Mouse (Mus musculus) limb, embryonic 11.5 days (tissue): ENCODE measurements around the gene Cpeb3. TPM values are rescaled to one million over a fixed set of nuclear protein-coding genes. Genes with fewer than 3 reads are reported as not detected.

ENCODE experiments used
- ATAC-seq: fragments of 200-750 bp; cut with Nextera tagmentation; 2 replicates; pipeline ENCODE4 v1.8.0; 2017; ENCODE audit warnings: low read depth; ENCODE audit not compliant: insufficient number of reproducible peaks, low FRiP score, low TSS enrichment
- DNase-seq: peaks from one replicate; pipeline ENCODE4 v3.0.0-alpha.2; 2015; ENCODE audit warnings: low spot score
- H3K27ac ChIP-seq: fragments of 300-500 bp; sonication (generic); replicated peaks from 2 replicates; pipeline ENCODE4 v1.5.1; 2014; ENCODE audit warnings: low read depth, mild to moderate bottlenecking, low read length
- H3K27me3 ChIP-seq: fragments of 300-500 bp; sonication (generic); 2 replicates; pipeline ENCODE4 v1.6.1; 2014; ENCODE audit warnings: mild to moderate bottlenecking, low read length, mixed read lengths; ENCODE audit not compliant: control insufficient read depth, insufficient read depth
- H3K36me3 ChIP-seq: fragments of 300-500 bp; sonication (generic); 2 replicates; pipeline ENCODE4 v1.6.1; 2014; ENCODE audit warnings: mild to moderate bottlenecking, low read length, moderate library complexity, mixed read lengths; ENCODE audit not compliant: control insufficient read depth, insufficient read depth
- H3K4me1 ChIP-seq: fragments of 300-500 bp; sonication (generic); 2 replicates; pipeline ENCODE4 v1.6.1; 2014; ENCODE audit warnings: low read length, mixed read lengths; ENCODE audit not compliant: control insufficient read depth, insufficient read depth
- H3K4me2 ChIP-seq: fragments of 300-500 bp; sonication (generic); 2 replicates; pipeline ENCODE4 v1.6.1; 2014; ENCODE audit warnings: low read depth, mild to moderate bottlenecking, moderate library complexity; ENCODE audit not compliant: severe bottlenecking
- H3K4me3 ChIP-seq: fragments of 300-500 bp; sonication (generic); 2 replicates; pipeline ENCODE4 v1.5.1; 2014; ENCODE audit warnings: low read depth, low read length
- H3K9ac ChIP-seq: fragments of 300-500 bp; sonication (generic); 2 replicates; pipeline ENCODE4 v1.6.1; 2014; ENCODE audit warnings: mild to moderate bottlenecking, low read length
- H3K9me3 ChIP-seq: fragments of 300-500 bp; sonication (generic); 2 replicates; pipeline ENCODE4 v1.6.1; 2016; ENCODE audit warnings: low read length; ENCODE audit not compliant: control insufficient read depth
- WGBS: fragments of 180-500 bp; shearing (Covaris S2); extraction: QIAGEN DNeasy Blood & Tissue Kit; methylation state at CpG from one replicate; pipeline ENCODE4 v1.1.7; 2014; 5-methylcytosine and 5-hydroxymethylcytosine counted together
- polyA plus RNA-seq: library from polyadenylated mRNA; unstranded; fragments of >200 nt; fragmentation: Nextera tagmentation; extraction: Ambion mirVana; gene quantifications from 2 replicates; pipeline ENCODE4 v1.2.1, GENCODE M21; 2014

The Cpeb3 gene
- polyA plus RNA-seq, 1 experiment from 2014 or later, result 0.68 TPM

DNA sequence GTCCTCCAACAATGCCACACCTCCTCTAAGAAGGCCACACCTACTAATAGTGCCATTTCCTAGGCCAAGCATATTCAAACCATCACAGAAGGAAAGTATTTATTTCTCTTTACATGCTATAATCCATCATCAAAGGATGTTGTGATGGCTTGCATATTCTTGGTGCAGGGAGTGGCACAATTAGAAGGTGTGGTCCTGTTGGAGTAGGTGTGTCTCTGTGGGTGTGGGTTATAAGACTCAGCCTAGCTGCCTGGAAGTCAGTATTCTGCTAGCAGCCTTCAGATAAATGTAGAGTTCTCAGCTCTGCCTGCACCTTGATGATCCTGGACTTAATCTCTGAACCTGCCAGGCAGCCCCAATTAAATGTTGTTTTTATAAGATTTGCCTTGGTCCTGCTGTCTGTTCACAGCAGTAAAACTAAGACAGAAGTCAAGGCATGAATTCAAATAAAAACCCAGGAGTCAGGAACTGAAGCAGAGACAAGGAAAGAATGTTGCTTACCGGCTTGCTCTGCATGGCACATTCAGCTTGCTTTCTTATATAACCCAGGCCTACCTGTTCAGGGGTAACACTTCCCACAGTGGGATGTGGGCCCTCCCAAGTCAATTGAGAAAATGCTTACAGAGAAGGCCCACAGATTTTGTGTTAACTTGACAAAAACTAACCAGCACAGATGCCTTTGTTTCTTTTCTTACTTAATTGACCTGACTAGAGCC is 10.1 kb downstream of the Cpeb3 start:
- Histone ChIP-seq H3K27me3 (no peaks in the 10 kb centered on the region), H3K4me2 (no peak overlapping the region), H3K27ac (no peak overlapping the region), H3K9ac (no peak overlapping the region), H3K9me3 (no peaks in the 10 kb centered on the region), H3K4me1 (no peaks in the 10 kb centered on the region), H3K4me3 (no peak overlapping the region), H3K36me3 (no peaks in the 10 kb centered on the region)
- 70% methylated on average over 1 of the region's 1 CpGs for WGBS
- no peak for DNase-seq
- ATAC-seq, result no peak

DNA sequence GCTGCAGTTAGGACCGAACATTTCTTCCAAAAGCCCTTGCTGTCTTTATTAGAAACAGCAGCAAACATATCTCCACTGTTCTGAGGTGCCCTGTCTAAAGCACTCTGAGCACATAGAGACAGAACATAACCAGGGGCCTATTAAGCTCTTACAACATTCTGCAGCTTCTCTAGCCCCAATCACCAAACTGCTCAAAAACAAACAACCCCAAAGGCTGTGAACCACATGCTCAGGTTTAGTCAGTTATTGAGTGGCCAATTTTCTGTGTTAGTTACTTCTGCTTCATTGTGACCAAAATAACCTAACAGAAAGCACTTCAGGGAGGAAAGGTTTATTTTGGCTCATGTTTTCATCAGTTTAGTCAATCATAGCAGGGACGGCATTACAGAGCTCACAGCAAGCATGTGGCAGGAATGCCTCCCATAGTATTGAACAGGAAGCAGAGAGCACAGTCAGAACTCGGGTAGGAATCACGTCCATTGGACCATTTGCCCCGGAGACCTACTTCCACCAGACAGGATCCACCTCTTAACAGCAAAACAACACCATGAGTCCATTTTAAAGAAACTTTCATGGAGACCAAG is 15.8 kb downstream of the Cpeb3 start:
- 82% methylated on average over 5 of the region's 5 CpGs for WGBS
- no peak overlapping the region for H3K4me3 ChIP-seq
- no peak overlapping the region for H3K9ac ChIP-seq
- DNase-seq (no peak), ATAC-seq (no peak)
- H3K27ac ChIP-seq, result no peak overlapping the region
- no peaks in the 10 kb centered on the region for H3K27me3 ChIP-seq
- H3K4me2 ChIP-seq, result no peak overlapping the region
- no peaks in the 10 kb centered on the region for H3K9me3 ChIP-seq
- no peaks in the 10 kb centered on the region for H3K4me1 ChIP-seq
- no peaks in the 10 kb centered on the region for H3K36me3 ChIP-seq

GRCm38 (mm10) chr19:37188366-37188948 is 19.9 kb downstream of the Cpeb3 start:
- no peak overlapping the region for H3K4me2 ChIP-seq
- DNase-seq, result no peak
- WGBS, result 78% methylated on average over 4 of the region's 4 CpGs

GRCm38 (mm10) chr19:37177819-37178708 is 30.3 kb downstream of the Cpeb3 start:
- H3K27me3 ChIP-seq, result peaks cover 19% of the 10 kb centered on the region
- H3K9me3 ChIP-seq, result no peaks in the 10 kb centered on the region
- peak overlapping the region; percentile 24 for H3K4me2 ChIP-seq
- peak overlapping the region; percentile 9; the same call in 1 of the 2 replicates for H3K4me3 ChIP-seq
- H3K36me3 ChIP-seq, result no peaks in the 10 kb centered on the region
- DNase-seq (peak; percentile 49), ATAC-seq (no peak)
- no peaks in the 10 kb centered on the region for H3K4me1 ChIP-seq
- H3K27ac ChIP-seq, result no peak overlapping the region
- H3K9ac ChIP-seq, result no peak overlapping the region
- 16% methylated on average over 17 of the region's 17 CpGs for WGBS

More at GRCm38 (mm10) chr19:37188366-37188948, 19.9 kb downstream of the Cpeb3 start:
- no peaks in the 10 kb centered on the region for H3K9me3 ChIP-seq
- H3K9ac ChIP-seq, result no peak overlapping the region
- H3K27me3 ChIP-seq, result no peaks in the 10 kb centered on the region
- H3K36me3 ChIP-seq, result no peaks in the 10 kb centered on the region
- no peak for ATAC-seq
- H3K27ac ChIP-seq, result no peak overlapping the region
- H3K4me3 ChIP-seq, result no peak overlapping the region
- no peaks in the 10 kb centered on the region for H3K4me1 ChIP-seq

DNA sequence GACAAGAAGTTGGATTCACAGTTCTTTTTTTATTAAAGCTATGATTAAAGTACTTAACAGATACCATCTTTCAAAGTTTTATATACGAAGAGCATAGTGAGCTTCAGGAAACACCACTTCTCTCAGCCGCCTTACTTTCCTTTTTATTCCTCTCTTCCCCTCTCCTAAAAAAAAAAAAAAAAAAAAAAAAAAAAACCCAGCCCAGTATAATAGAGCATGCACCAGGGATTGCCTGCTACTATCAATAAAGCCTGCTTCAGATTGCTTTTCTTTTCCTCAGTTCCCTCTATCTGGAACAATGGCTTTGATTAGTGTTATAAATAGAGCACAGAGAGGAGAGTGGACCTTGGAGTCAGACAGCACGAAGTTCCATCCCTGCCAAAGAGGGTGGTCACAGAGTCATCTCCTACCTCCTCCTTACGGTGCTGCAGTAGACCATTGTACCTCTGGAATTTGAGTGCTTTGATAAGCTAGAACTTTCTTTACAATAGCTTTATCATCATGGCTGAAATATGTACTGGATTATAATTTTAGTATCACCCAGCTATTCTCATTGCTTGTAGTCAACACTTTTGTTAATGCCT is 31.4 kb downstream of the Cpeb3 start:
- Histone ChIP-seq H3K27me3 (peaks cover 24% of the 10 kb centered on the region), H3K4me2 (no peak overlapping the region), H3K4me1 (no peaks in the 10 kb centered on the region), H3K36me3 (no peaks in the 10 kb centered on the region), H3K9ac (no peak overlapping the region), H3K9me3 (no peaks in the 10 kb centered on the region), H3K27ac (no peak overlapping the region), H3K4me3 (no peak overlapping the region)
- DNase-seq (no peak), ATAC-seq (no peak)
- WGBS, result 44% methylated on average over 4 of the region's 4 CpGs

DNA sequence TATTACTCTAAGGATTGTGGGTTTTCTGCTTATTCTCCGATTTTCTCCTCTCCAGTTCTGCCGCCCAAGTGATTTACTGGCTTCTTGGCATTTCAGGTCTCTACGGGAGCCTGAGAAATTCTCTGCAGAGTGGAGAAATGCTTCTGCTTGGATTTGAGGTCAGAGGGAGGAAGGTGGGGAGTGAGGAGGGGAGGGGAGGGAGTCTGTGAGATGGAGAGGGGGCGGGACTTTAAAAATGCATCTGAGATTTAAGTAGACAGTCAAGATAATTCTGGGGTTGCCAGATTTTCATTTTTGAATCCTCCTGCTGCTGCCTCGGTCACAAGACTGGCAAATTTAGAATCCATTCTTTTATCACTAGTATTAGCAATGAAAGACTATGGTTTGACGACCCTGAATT is 32.5 kb downstream of the Cpeb3 start:
- Histone ChIP-seq H3K4me2 (peak overlapping the region; percentile 100), H3K27me3 (peaks cover 24% of the 10 kb centered on the region)

GRCm38 (mm10) chr19:37175436-37175805 is 33.0 kb downstream of the Cpeb3 start:
- Histone ChIP-seq H3K4me2 (peak overlapping the region; percentile 100), H3K4me1 (no peaks in the 10 kb centered on the region), H3K4me3 (peak overlapping the region; percentile 60), H3K36me3 (no peaks in the 10 kb centered on the region), H3K27me3 (peaks cover 24% of the 10 kb centered on the region), H3K27ac (no peak overlapping the region), H3K9ac (no peak overlapping the region), H3K9me3 (no peaks in the 10 kb centered on the region)
- ATAC-seq (no peak), DNase-seq (peak; percentile 56)
- WGBS, result 2% methylated on average over 12 of the region's 12 CpGs

More for the DNA sequence above, 32.5 kb downstream of the Cpeb3 start:
- 8% methylated on average over 6 of the region's 6 CpGs for WGBS
- no peak for ATAC-seq
- H3K36me3 ChIP-seq, result no peaks in the 10 kb centered on the region
- no peaks in the 10 kb centered on the region for H3K9me3 ChIP-seq
- no peak overlapping the region for H3K27ac ChIP-seq
- no peaks in the 10 kb centered on the region for H3K4me1 ChIP-seq
- no peak overlapping the region for H3K4me3 ChIP-seq
- no peak overlapping the region for H3K9ac ChIP-seq
- DNase-seq, result peak; percentile 21
